9 mouse cellular contexts compared by ENCODE assay signal in the genomic region with DNA sequence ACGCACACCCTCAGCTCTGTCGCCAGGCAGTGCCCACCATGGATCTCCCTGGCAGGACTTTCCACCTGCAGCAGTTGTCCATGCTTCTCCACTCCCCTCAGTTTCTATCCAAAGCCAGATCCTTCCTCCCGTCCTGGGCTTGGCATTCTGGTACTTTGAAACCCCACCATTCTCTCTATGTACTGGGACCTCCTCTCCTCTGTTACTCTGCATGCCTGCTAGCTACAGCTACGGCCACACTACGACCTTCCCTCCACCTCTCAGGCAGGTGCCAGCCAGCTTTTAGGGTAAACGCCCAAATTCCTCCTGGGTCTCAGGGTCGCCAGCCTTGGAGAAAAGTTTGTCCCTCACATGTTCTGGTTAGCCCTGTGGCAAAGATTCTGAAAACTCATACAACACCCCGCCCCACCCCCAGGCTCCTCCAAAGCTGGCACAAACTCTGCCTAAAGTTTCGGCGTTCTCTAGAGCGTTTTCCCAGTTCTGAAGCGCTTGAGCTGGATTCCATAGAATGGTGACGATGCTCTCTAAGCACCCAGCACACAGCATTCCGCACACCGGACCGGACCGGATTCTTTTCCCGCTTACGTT. TPM values are rescaled to one million over a fixed set of nuclear protein-coding genes. Genes with fewer than 3 reads are reported as not detected.
A peak's percentile ranks its signal among the peaks of the same experiment; 100 is the strongest.
DNase-seq lines count a peak whose midpoint lies in the region; ATAC-seq and TF ChIP-seq lines count a peak whose summit lies in the region.
"Had no signal": no experiment of that assay in that cellular context is flagged by ENCODE, and none has a peak within 500 bp of the region (broad histone marks: within the 10 kb centered on the region; RNA-seq: fewer than 3 reads in every experiment).

No protein-coding gene starts in this region.

- H3K4me1 ChIP-seq in intestine, embryonic 14.5 days (replicated peaks; ENCODE audit: control insufficient read depth, insufficient read depth, low read length): peaks cover 3% of the 10 kb centered on the region; the same call in 1 of the 2 replicates
- no peaks in the 10 kb centered on the region for H3K4me1 ChIP-seq in intestine, postnatal 0 days (replicated peaks; ENCODE audit: control insufficient read depth, insufficient read depth, low read length)
- 0 out of 2 replicates have a peak, but pooled peaks cover 6% of the 10 kb centered on the region for H3K4me1 ChIP-seq in embryonic facial prominence, embryonic 14.5 days (ENCODE audit: control insufficient read depth, insufficient read depth, low read length)
- peaks cover 2% of the 10 kb centered on the region; the same call in 1 of the 2 replicates for H3K4me1 ChIP-seq in intestine, embryonic 16.5 days (ENCODE audit: control insufficient read depth, insufficient read depth, low read length)
- peaks cover 15% of the 10 kb centered on the region for H3K4me1 ChIP-seq in neural tube, embryonic 15.5 days

- H3K9ac ChIP-seq in intestine, embryonic 14.5 days (ENCODE audit: low read length): no peak overlapping the region
- H3K9ac ChIP-seq in intestine, postnatal 0 days (ENCODE audit: low read depth, low read length): no peak overlapping the region
- H3K9ac ChIP-seq in embryonic facial prominence, embryonic 14.5 days (ENCODE audit: low read depth, low read length): no peak overlapping the region
- no peak overlapping the region for H3K9ac ChIP-seq in intestine, embryonic 16.5 days (ENCODE audit: low read depth, low read length)
- H3K9ac ChIP-seq in neural tube, embryonic 15.5 days (replicated peaks): no peak overlapping the region

- H3K27me3 ChIP-seq in intestine, embryonic 14.5 days (replicated peaks; ENCODE audit: control insufficient read depth, insufficient read depth, low read length): peaks cover 63% of the 10 kb centered on the region
- H3K27me3 ChIP-seq in intestine, postnatal 0 days (replicated peaks; ENCODE audit: control insufficient read depth, insufficient read depth, low read length): peaks cover 49% of the 10 kb centered on the region
- peaks cover 61% of the 10 kb centered on the region for H3K27me3 ChIP-seq in embryonic facial prominence, embryonic 14.5 days (replicated peaks; ENCODE audit: control insufficient read depth, insufficient read depth, low read length)
- H3K27me3 ChIP-seq in intestine, embryonic 16.5 days (replicated peaks; ENCODE audit: control insufficient read depth, insufficient read depth, low read length): peaks cover 40% of the 10 kb centered on the region
- H3K27me3 ChIP-seq in neural tube, embryonic 15.5 days (replicated peaks): peaks cover 51% of the 10 kb centered on the region

- ATAC-seq in intestine, embryonic 14.5 days (replicated peaks; ENCODE audit: low FRiP score, low TSS enrichment, low read depth): no peak
- ATAC-seq in intestine, postnatal 0 days: no peak
- no peak for ATAC-seq in embryonic facial prominence, embryonic 14.5 days (ENCODE audit: low read depth)
- ATAC-seq in intestine, embryonic 16.5 days: no peak
- ATAC-seq in neural tube, embryonic 15.5 days (ENCODE audit: low FRiP score): no peak
- ATAC-seq: Patski had no signal

- no peak for DNase-seq in intestine, embryonic 14.5 days (ENCODE audit: low spot score)
- DNase-seq in embryonic facial prominence, embryonic 14.5 days (ENCODE audit: low spot score): no peak
- DNase-seq in cerebellum, postnatal 25 days: no peak
- no peak for DNase-seq in urinary bladder, postnatal 14 days (ENCODE audit: low spot score)
- DNase-seq: cerebellum, adult 9-10 months had no signal

- no peak overlapping the region for H3K27ac ChIP-seq in intestine, embryonic 14.5 days (ENCODE audit: low read depth)
- no peak overlapping the region for H3K27ac ChIP-seq in intestine, postnatal 0 days (ENCODE audit: low read depth, low read length)
- H3K27ac ChIP-seq in embryonic facial prominence, embryonic 14.5 days (replicated peaks; ENCODE audit: low read depth, low read length): no peak overlapping the region
- no peak overlapping the region for H3K27ac ChIP-seq in intestine, embryonic 16.5 days (ENCODE audit: low read length)
- H3K27ac ChIP-seq in neural tube, embryonic 15.5 days (replicated peaks): no peak overlapping the region

- H3K4me3 ChIP-seq in intestine, embryonic 14.5 days (ENCODE audit: low read depth, low read length): no peak overlapping the region
- H3K4me3 ChIP-seq in intestine, postnatal 0 days (ENCODE audit: low read depth, low read length): no peak overlapping the region
- peak overlapping the region; percentile 32; the same call in 1 of the 2 replicates for H3K4me3 ChIP-seq in embryonic facial prominence, embryonic 14.5 days (ENCODE audit: low read depth, low read length)
- H3K4me3 ChIP-seq in intestine, embryonic 16.5 days (ENCODE audit: low read length): peak overlapping the region; percentile 24; the same call in 1 of the 2 replicates
- no peak overlapping the region; the same call in 1 of the 2 replicates for H3K4me3 ChIP-seq in neural tube, embryonic 15.5 days (replicated peaks)

- no peaks in the 10 kb centered on the region for H3K9me3 ChIP-seq in intestine, embryonic 14.5 days (ENCODE audit: control insufficient read depth, low read length)
- H3K9me3 ChIP-seq in intestine, postnatal 0 days (ENCODE audit: control insufficient read depth): no peaks in the 10 kb centered on the region
- no peaks in the 10 kb centered on the region for H3K9me3 ChIP-seq in embryonic facial prominence, embryonic 14.5 days (ENCODE audit: control insufficient read depth, low read length)
- no peaks in the 10 kb centered on the region for H3K9me3 ChIP-seq in intestine, embryonic 16.5 days (ENCODE audit: control insufficient read depth, low read length)
- no peaks in the 10 kb centered on the region for H3K9me3 ChIP-seq in neural tube, embryonic 15.5 days (replicated peaks)

- H3K4me2 ChIP-seq in intestine, embryonic 14.5 days (ENCODE audit: low read length): peak overlapping the region; percentile 44; the same call in 1 of the 2 replicates
- no peak overlapping the region for H3K4me2 ChIP-seq in intestine, postnatal 0 days (replicated peaks; ENCODE audit: low read depth)
- H3K4me2 ChIP-seq in embryonic facial prominence, embryonic 14.5 days (ENCODE audit: low read depth, low read length): peak overlapping the region; percentile 51; the same call in 1 of the 2 replicates
- no peak overlapping the region for H3K4me2 ChIP-seq in intestine, embryonic 16.5 days (ENCODE audit: low read depth, low read length)
- H3K4me2 ChIP-seq in neural tube, embryonic 15.5 days: peak overlapping the region; percentile 61

- 3% methylated on average over 19 of the region's 19 CpGs for WGBS in intestine, embryonic 14.5 days
- 4% methylated on average over 19 of the region's 19 CpGs for WGBS in intestine, postnatal 0 days
- WGBS in embryonic facial prominence, embryonic 14.5 days: 3% methylated on average over 19 of the region's 19 CpGs
- WGBS in intestine, embryonic 16.5 days: 3% methylated on average over 19 of the region's 19 CpGs
- 2% methylated on average over 19 of the region's 19 CpGs for WGBS in neural tube, embryonic 15.5 days

- TF ChIP-seq CTCF in intestine, postnatal 0 days (IDR thresholded peaks at IDR 0.05; ENCODE audit: low read depth): no peak

- no peaks in the 10 kb centered on the region for H3K36me3 ChIP-seq in intestine, embryonic 14.5 days (ENCODE audit: control insufficient read depth, insufficient read depth, low read length)
- no peaks in the 10 kb centered on the region for H3K36me3 ChIP-seq in intestine, postnatal 0 days (ENCODE audit: control insufficient read depth, insufficient read depth)
- no peaks in the 10 kb centered on the region for H3K36me3 ChIP-seq in embryonic facial prominence, embryonic 14.5 days (ENCODE audit: control insufficient read depth, insufficient read depth, low read length)
- no peaks in the 10 kb centered on the region for H3K36me3 ChIP-seq in intestine, embryonic 16.5 days (ENCODE audit: control insufficient read depth, insufficient read depth, low read length)
- H3K36me3 ChIP-seq in neural tube, embryonic 15.5 days: no peaks in the 10 kb centered on the region

RNA-seq across cellular contexts. Expression of gene Srd5a2, which starts 0.6 kb away (rescaled TPM):
- polyA plus RNA-seq in intestine, embryonic 14.5 days (2014; fragmentation: Nextera tagmentation; extraction: Ambion mirVana): not detected in 2 replicates
- polyA plus RNA-seq in intestine, postnatal 0 days (2015; fragmentation: Nextera tagmentation; extraction: Ambion mirVana): not detected in 2 replicates
- polyA plus RNA-seq in embryonic facial prominence, embryonic 14.5 days (2014; fragmentation: Nextera tagmentation; extraction: Ambion mirVana): not detected in 2 replicates
- not detected in 2 replicates for polyA plus RNA-seq in intestine, embryonic 16.5 days (2015; fragmentation: Nextera tagmentation; extraction: Ambion mirVana)
- 0.24 and 0.33 TPM in 2 replicates for polyA plus RNA-seq in neural tube, embryonic 15.5 days (2015; fragmentation: Nextera tagmentation; extraction: Ambion mirVana)
- polyA plus RNA-seq: Patski had no signal

Comparison
In these comparisons a context has a peak if more than half of its experiments do, and no peak if none do; other contexts are left out.
1. H3K4me2 ChIP-seq: peak in intestine, embryonic 14.5 days (single experiment), embryonic facial prominence, embryonic 14.5 days (single experiment) and neural tube, embryonic 15.5 days (single experiment); none in intestine, postnatal 0 days (single experiment) and intestine, embryonic 16.5 days (single experiment).
2. H3K4me3 ChIP-seq: peak in embryonic facial prominence, embryonic 14.5 days (single experiment) and intestine, embryonic 16.5 days (single experiment); none in intestine, embryonic 14.5 days (single experiment), intestine, postnatal 0 days (single experiment) and neural tube, embryonic 15.5 days (single experiment).